Mouse (Mus musculus) spleen, adult 2 months (tissue): ENCODE results near the gene Smpd3. TPM values are rescaled to one million over a fixed set of nuclear protein-coding genes. Genes with fewer than 3 reads are reported as not detected.

Experiments used
- DNase-seq, 2 experiments: peaks; one replicate each; pipeline versions ENCODE4 v3.0.0 to v3.0.0-alpha.2; 2012 to 2021; ENCODE audit warnings: low spot score in 2 of 2, low read depth in 1 of 2
- H3K27ac ChIP-seq: fragments of 200-500 bp; 2 replicates; pipeline ENCODE4 v1.5.1; 2012; ENCODE audit warnings: low read length, inconsistent platforms; ENCODE audit not compliant: insufficient read depth
- H3K27me3 ChIP-seq: fragments of 200-500 bp; 2 replicates; pipeline ENCODE4 v1.6.1; 2012; ENCODE audit warnings: mild to moderate bottlenecking, moderate library complexity, low read length, inconsistent platforms; ENCODE audit not compliant: control insufficient read depth, insufficient read depth
- H3K36me3 ChIP-seq: fragments of 200-500 bp; 2 replicates; pipeline ENCODE4 v1.6.1; 2012; ENCODE audit warnings: mild to moderate bottlenecking, low read length, inconsistent platforms; ENCODE audit not compliant: control insufficient read depth, insufficient read depth
- H3K4me1 ChIP-seq: fragments of 200-500 bp; 2 replicates; pipeline ENCODE4 v1.6.1; 2011; ENCODE audit warnings: inconsistent platforms; ENCODE audit not compliant: control insufficient read depth, insufficient read depth, insufficient read length
- H3K4me3 ChIP-seq: fragments of 200-500 bp; 2 replicates; pipeline ENCODE4 v1.5.1; 2011; ENCODE audit warnings: mild to moderate bottlenecking, inconsistent platforms; ENCODE audit not compliant: insufficient read depth, insufficient read length; ENCODE audit errors: extremely low read depth
- CTCF ChIP-seq: fragments of 200-500 bp; IDR thresholded peaks from 2 replicates; pipeline ENCODE4 v1.5.1; 2011; ENCODE audit warnings: mild to moderate bottlenecking, inconsistent platforms; ENCODE audit not compliant: insufficient read depth, insufficient read length, insufficient replicate concordance; ENCODE audit errors: extremely low read depth
- POLR2A ChIP-seq: fragments of 200-500 bp; IDR thresholded peaks from 2 replicates; pipeline ENCODE4 v1.6.1; 2011; ENCODE audit warnings: low read depth, low read length, inconsistent platforms
- WGBS: fragments of 180-500 bp; shearing (Covaris S2); methylation state at CpG from one replicate; pipeline ENCODE4 v1.1.7; 2018; 5-methylcytosine and 5-hydroxymethylcytosine counted together
- polyA plus RNA-seq: library from polyadenylated mRNA; depleted of rRNA; stranded (reverse); fragments of >200 nt; gene quantifications from 2 replicates; pipeline ENCODE4 v1.2.3, GENCODE M21; 2012; rRNA removed

The Smpd3 gene
- polyA plus RNA-seq: 1.1 and 1.4 TPM in 2 replicates

DNA sequence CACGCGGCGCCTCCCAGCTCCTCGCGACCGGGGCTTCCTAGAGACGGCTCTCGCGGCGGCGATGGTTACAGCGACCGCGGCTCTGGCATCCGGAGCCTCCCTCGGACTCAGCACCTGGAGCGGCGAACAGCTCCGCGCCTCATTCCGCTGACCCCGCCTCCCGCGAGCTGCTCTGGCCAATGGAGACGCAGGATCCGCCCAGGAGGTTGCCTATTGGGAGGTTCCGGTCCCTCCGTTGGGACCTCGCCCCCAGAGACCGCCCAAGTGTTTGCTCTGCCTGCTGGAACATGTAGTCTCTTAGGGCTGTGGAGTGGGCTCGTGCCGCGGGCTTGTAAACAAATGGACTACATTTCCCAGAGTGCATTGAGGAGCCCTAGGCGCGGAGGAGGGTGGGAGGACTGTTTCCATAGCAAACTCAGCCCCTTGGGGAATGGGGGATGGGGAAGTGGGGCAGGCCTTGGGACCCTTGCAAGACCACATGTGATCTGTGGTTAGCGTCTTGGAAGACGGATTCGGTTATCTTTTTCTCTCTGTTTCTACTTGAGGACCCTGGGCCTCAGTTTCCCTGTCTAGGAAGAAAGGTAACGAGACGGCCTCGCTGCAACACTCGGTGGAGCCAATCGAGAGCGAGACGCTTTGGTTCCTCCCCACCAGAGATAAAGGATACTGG lies at the start of gene Smpd3:
Gene Smpd3, minus strand, starts transcription at position 137 of the 670 bp plus-strand sequence.
- Histone ChIP-seq H3K4me1 (peaks cover 26% of the 10 kb centered on the region), H3K4me3 (peak within 1 kb of the TSS; percentile 55; the same call in 1 of the 2 replicates), H3K27ac (peak within 1 kb of the TSS; percentile 88), H3K27me3 (peaks cover 10% of the 10 kb centered on the region; the same call in 1 of the 2 replicates), H3K36me3 (no peaks in the 10 kb centered on the region)
- DNase-seq: peak; percentile 98
- WGBS: under 1% methylated on average over 45 of the region's 45 CpGs
- TF ChIP-seq POLR2A (no peak), CTCF (no peak)

GRCm38 (mm10) chr8:106381026-106381425 lies 43.2 kb upstream of the Smpd3 start:
- TF ChIP-seq POLR2A: no peak
- no peak for TF ChIP-seq CTCF

GRCm38 (mm10) chr8:106379357-106379756 lies 41.6 kb upstream of the Smpd3 start:
- Histone ChIP-seq H3K36me3 (no peaks in the 10 kb centered on the region), H3K4me3 (no peak overlapping the region), H3K27ac (no peak overlapping the region), H3K27me3 (no peaks in the 10 kb centered on the region), H3K4me1 (no peaks in the 10 kb centered on the region)
- TF ChIP-seq CTCF (no peak), POLR2A (no peak)
- 39% methylated on average over 5 of the region's 5 CpGs for WGBS
- DNase-seq: no peak

More at GRCm38 (mm10) chr8:106381026-106381425, 43.2 kb upstream of the Smpd3 start:
- no peaks in the 10 kb centered on the region for H3K27me3 ChIP-seq
- H3K4me3 ChIP-seq: no peak overlapping the region
- H3K36me3 ChIP-seq: no peaks in the 10 kb centered on the region
- 84% methylated on average over 6 of the region's 6 CpGs for WGBS
- DNase-seq: no peak
- no peak overlapping the region for H3K27ac ChIP-seq
- no peaks in the 10 kb centered on the region for H3K4me1 ChIP-seq

GRCm38 (mm10) chr8:106378501-106379048 lies 40.8 kb upstream of the Smpd3 start:
- no peaks in the 10 kb centered on the region for H3K27me3 ChIP-seq
- WGBS: 74% methylated on average over 7 of the region's 7 CpGs
- no peaks in the 10 kb centered on the region for H3K36me3 ChIP-seq
- H3K4me1 ChIP-seq: no peaks in the 10 kb centered on the region
- H3K4me3 ChIP-seq: no peak overlapping the region
- DNase-seq: no peak
- no peak overlapping the region for H3K27ac ChIP-seq
- TF ChIP-seq CTCF (no peak), POLR2A (no peak)

- H3K4me1 ChIP-seq: no peaks in the 10 kb centered on the region
- H3K27me3 ChIP-seq: no peaks in the 10 kb centered on the region
- H3K36me3 ChIP-seq: no peaks in the 10 kb centered on the region
- DNase-seq: no peak
- no peak for TF ChIP-seq POLR2A
- no peak for TF ChIP-seq CTCF
- H3K27ac ChIP-seq: no peak overlapping the region
- 66% methylated on average over 9 of the region's 9 CpGs for WGBS
- no peak overlapping the region for H3K4me3 ChIP-seq
Measured at GRCm38 (mm10) chr8:106376862-106377261, 39.1 kb upstream of the Smpd3 start.

GRCm38 (mm10) chr8:106375957-106376356 lies 38.2 kb upstream of the Smpd3 start:
- Histone ChIP-seq H3K4me1 (no peaks in the 10 kb centered on the region), H3K4me3 (no peak overlapping the region), H3K27ac (no peak overlapping the region), H3K27me3 (no peaks in the 10 kb centered on the region), H3K36me3 (no peaks in the 10 kb centered on the region)
- DNase-seq: no peak
- no peak for TF ChIP-seq POLR2A
- TF ChIP-seq CTCF: no peak
- 82% methylated on average over 7 of the region's 7 CpGs for whole genome bisulfite sequencing

DNA sequence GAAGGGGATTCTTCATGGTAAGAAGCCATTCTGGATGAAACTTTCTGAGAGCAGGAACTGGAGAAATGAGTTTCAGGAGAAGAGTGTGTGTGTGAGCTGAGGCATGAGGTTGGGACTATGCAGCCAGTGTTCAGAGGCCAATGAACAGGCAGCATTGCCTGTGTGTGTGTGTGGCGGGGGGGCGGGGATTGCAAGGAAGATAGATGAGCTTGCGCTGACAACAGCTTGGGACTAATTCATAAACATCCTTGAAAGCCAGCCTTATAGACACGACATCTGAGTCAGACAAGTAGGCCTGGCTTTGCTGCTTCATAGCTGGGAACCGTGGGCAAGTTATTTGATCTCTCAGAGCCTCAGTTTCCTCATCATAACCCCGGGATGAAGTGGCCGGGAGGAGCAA lies 31.3 kb upstream of the Smpd3 start:
- H3K36me3 ChIP-seq: no peaks in the 10 kb centered on the region
- H3K4me3 ChIP-seq: no peak overlapping the region
- H3K4me1 ChIP-seq: peaks cover 3% of the 10 kb centered on the region; the same call in 1 of the 2 replicates
- 87% methylated on average over 7 of the region's 7 CpGs for WGBS
- DNase-seq: no peak
- no peak overlapping the region for H3K27ac ChIP-seq
- H3K27me3 ChIP-seq: no peaks in the 10 kb centered on the region
- TF ChIP-seq CTCF (no peak), POLR2A (no peak)
